Mouse (Mus musculus): ENCODE measurements at regions not wholly inside any gene's neighbourhood (a gene's known extent, or its start where the extent isn't known, plus 50 kb on each side); places are given as distances from the start of the nearest gene placed in this dataset.

- Histone ChIP-seq H3K9me3 (replicated peaks; ENCODE audit: low read length) (no peaks in the 10 kb centered on the region), H3K36me3 (replicated peaks in 1 of 2; ENCODE audit: control insufficient read depth in 1 of 2, insufficient read depth in 1 of 2, low read length in 1 of 2) (no peaks in the 10 kb centered on the region), H3K4me1 (ENCODE audit: control insufficient read depth in 1 of 2, insufficient read depth in 2 of 2) (peaks cover 0 to 3% of the 10 kb centered on the region in 2 experiments; a peak in 1 of 4 replicates), H3K4me2 (ENCODE audit: insufficient read depth, low read depth, poor library complexity, severe bottlenecking) (no peak overlapping the region), H3K4me3 (replicated peaks in 1 of 3; ENCODE audit: low read depth in 2 of 3, low read length in 2 of 3, poor library complexity in 1 of 3) (no peak overlapping the region), H3K27me3 (replicated peaks) (peaks cover 24% of the 10 kb centered on the region), H3K79me2 (replicated peaks; ENCODE audit: control insufficient read depth, extremely low read depth, insufficient read depth, poor library complexity, severe bottlenecking) (no peaks in the 10 kb centered on the region), H3K27ac (ENCODE audit: insufficient read depth, low read depth) (no peak overlapping the region), H3K9ac (ENCODE audit: insufficient read depth, low read depth) (no peak overlapping the region)
- in situ Hi-C loops (cut with MboI; ENCODE audit: low pct_ligation_motif_present, low pct_unique_long_range_greater_than_20kb, low sequenced_read_pairs) (loop anchor here (25.0 kb wide), 1 partner anchor 526 kb away; no protein-coding TSS in a partner anchor), dilution Hi-C loops (cut with MboI; ENCODE audit: extremely low pct_ligation_motif_present, extremely low pct_unique_long_range_greater_than_20kb, low sequenced_read_pairs) (no loop called here)
- DNase-seq (ENCODE audit: extremely low read depth) = no peak
- TF ChIP-seq ETS1 (conservative IDR thresholded peaks at IDR 0.05; ENCODE audit: low read depth, low read length) = no peak
- TF ChIP-seq MAFK (IDR thresholded peaks at IDR 0.05; ENCODE audit: insufficient replicate concordance, low read length) = no peak
- no peak for TF ChIP-seq KAT2A (IDR thresholded peaks at IDR 0.05; ENCODE audit: insufficient replicate concordance, low read length)
- no peak for TF ChIP-seq SMC3 (IDR thresholded peaks at IDR 0.05; ENCODE audit: low read depth, low read length)
- TF ChIP-seq JUND (conservative IDR thresholded peaks at IDR 0.05; ENCODE audit: low read depth, low read length) = no peak
- no peak for TF ChIP-seq USF1 (IDR thresholded peaks at IDR 0.05; ENCODE audit: low read depth, low read length)
- TF ChIP-seq ZC3H11A (IDR thresholded peaks at IDR 0.05; ENCODE audit: low read depth, low read length) = no peak
Observed at GRCm38 (mm10) chr5:149338016-149338696, 73.4 kb upstream of the Medag start.

- H3K27ac ChIP-seq (ENCODE audit: insufficient read depth, low read depth) = no peak overlapping the region
- no peaks in the 10 kb centered on the region for H3K36me3 ChIP-seq (replicated peaks in 1 of 2; ENCODE audit: control insufficient read depth in 1 of 2, insufficient read depth in 1 of 2, low read length in 1 of 2)
- peaks cover 24% of the 10 kb centered on the region for H3K27me3 ChIP-seq (replicated peaks)
- dilution Hi-C loops (cut with MboI; ENCODE audit: extremely low pct_ligation_motif_present, extremely low pct_unique_long_range_greater_than_20kb, low sequenced_read_pairs) = no loop called here
- no peaks in the 10 kb centered on the region for H3K79me2 ChIP-seq (replicated peaks; ENCODE audit: control insufficient read depth, extremely low read depth, insufficient read depth, poor library complexity, severe bottlenecking)
- DNase-seq (ENCODE audit: extremely low read depth) = no peak
- no peak overlapping the region for H3K4me3 ChIP-seq (replicated peaks in 1 of 3; ENCODE audit: low read depth in 2 of 3, low read length in 2 of 3, poor library complexity in 1 of 3)
- no peak overlapping the region for H3K4me2 ChIP-seq (ENCODE audit: insufficient read depth, low read depth, poor library complexity, severe bottlenecking)
- peaks cover 0 to 3% of the 10 kb centered on the region in 2 experiments; a peak in 1 of 4 replicates for H3K4me1 ChIP-seq (ENCODE audit: control insufficient read depth in 1 of 2, insufficient read depth in 2 of 2)
- in situ Hi-C loops (cut with MboI; ENCODE audit: low pct_ligation_motif_present, low pct_unique_long_range_greater_than_20kb, low sequenced_read_pairs) = loop anchor here (25.0 kb wide), 1 partner anchor 526 kb away; no protein-coding TSS in a partner anchor
- no peaks in the 10 kb centered on the region for H3K9me3 ChIP-seq (replicated peaks; ENCODE audit: low read length)
- TF ChIP-seq KAT2A (IDR thresholded peaks at IDR 0.05; ENCODE audit: insufficient replicate concordance, low read length) = no peak
- no peak for TF ChIP-seq BHLHE40 (IDR thresholded peaks at IDR 0.05; ENCODE audit: low read depth, low read length)
- no peak for TF ChIP-seq ETS1 (conservative IDR thresholded peaks at IDR 0.05; ENCODE audit: low read depth, low read length)
- no peak for TF ChIP-seq CTCF (conservative IDR thresholded peaks at IDR 0.05 in 1 of 2, IDR thresholded peaks at IDR 0.05 in 1 of 2; ENCODE audit: low read depth in 2 of 2, low read length in 2 of 2)
- TF ChIP-seq UBTF (IDR thresholded peaks at IDR 0.05; ENCODE audit: low read depth, low read length) = no peak
- H3K9ac ChIP-seq (ENCODE audit: insufficient read depth, low read depth) = no peak overlapping the region
Observed at GRCm38 (mm10) chr5:149338697-149339078, 72.9 kb upstream of the Medag start.

DNA sequence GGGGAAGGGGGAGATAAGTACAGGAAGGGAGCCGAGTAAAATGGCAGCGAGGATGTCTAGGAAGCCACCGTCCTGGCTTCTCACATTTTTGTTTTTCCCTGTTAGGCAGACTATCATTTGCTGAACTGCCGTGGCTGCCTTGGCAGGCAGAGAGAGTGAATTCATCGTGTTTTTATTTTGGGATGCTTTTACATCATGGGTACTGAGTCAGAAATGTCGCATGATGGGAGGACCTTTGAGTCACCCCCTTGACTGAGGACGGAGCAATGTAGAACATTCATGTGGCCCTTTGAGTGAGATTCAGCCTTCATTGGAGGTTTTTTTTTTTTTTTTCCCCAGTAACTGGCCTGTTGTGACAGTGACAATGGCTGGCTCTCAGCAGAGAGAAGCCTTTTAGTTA lies 71.2 kb upstream of the Medag start:
- no peaks in the 10 kb centered on the region for H3K79me2 ChIP-seq (replicated peaks; ENCODE audit: control insufficient read depth, extremely low read depth, insufficient read depth, poor library complexity, severe bottlenecking)
- peaks cover 2 to 3% of the 10 kb centered on the region in 2 experiments; a peak in 1 of 4 replicates for H3K4me1 ChIP-seq (ENCODE audit: control insufficient read depth in 1 of 2, insufficient read depth in 2 of 2)
- H3K4me2 ChIP-seq (ENCODE audit: insufficient read depth, low read depth, poor library complexity, severe bottlenecking) = no peak overlapping the region
- in situ Hi-C loops (cut with MboI; ENCODE audit: low pct_ligation_motif_present, low pct_unique_long_range_greater_than_20kb, low sequenced_read_pairs) (loop anchor here (25.0 kb wide), 1 partner anchor 528 kb away; no protein-coding TSS in a partner anchor), dilution Hi-C loops (cut with MboI; ENCODE audit: extremely low pct_ligation_motif_present, extremely low pct_unique_long_range_greater_than_20kb, low sequenced_read_pairs) (no loop called here)
- no peak overlapping the region for H3K9ac ChIP-seq (ENCODE audit: insufficient read depth, low read depth)
- H3K36me3 ChIP-seq (replicated peaks in 1 of 2; ENCODE audit: control insufficient read depth in 1 of 2, insufficient read depth in 1 of 2, low read length in 1 of 2) = no peaks in the 10 kb centered on the region
- no peak for DNase-seq (ENCODE audit: extremely low read depth)
- H3K27me3 ChIP-seq (replicated peaks) = peaks cover 24% of the 10 kb centered on the region
- H3K9me3 ChIP-seq (replicated peaks; ENCODE audit: low read length) = no peaks in the 10 kb centered on the region
- TF ChIP-seq NRF1 (IDR thresholded peaks at IDR 0.05; ENCODE audit: low read depth, low read length) (no peak), ZMIZ1 (IDR thresholded peaks at IDR 0.05; ENCODE audit: low read depth, low read length) (no peak), ZKSCAN1 (IDR thresholded peaks at IDR 0.05; ENCODE audit: borderline replicate concordance, low read depth, low read length) (no peak), UBTF (IDR thresholded peaks at IDR 0.05; ENCODE audit: low read depth, low read length) (no peak), RCOR1 (conservative IDR thresholded peaks at IDR 0.05; ENCODE audit: low read depth, low read length) (no peak), MAX (IDR thresholded peaks at IDR 0.05; ENCODE audit: low read length) (no peak), E2F4 (IDR thresholded peaks at IDR 0.05; ENCODE audit: insufficient replicate concordance, low read depth, low read length) (no peak), KAT2A (IDR thresholded peaks at IDR 0.05; ENCODE audit: insufficient replicate concordance, low read length) (no peak), TBP (conservative IDR thresholded peaks at IDR 0.05; ENCODE audit: low read depth, low read length) (no peak), ETS1 (conservative IDR thresholded peaks at IDR 0.05; ENCODE audit: low read depth, low read length) (no peak), RAD21 (IDR thresholded peaks at IDR 0.05; ENCODE audit: low read depth, low read length) (no peak), JUN (IDR thresholded peaks at IDR 0.05; ENCODE audit: insufficient read depth, low read depth, low read length) (no peak), GABPA (IDR thresholded peaks at IDR 0.05; ENCODE audit: insufficient replicate concordance, low read depth, low read length) (no peak), JUND (conservative IDR thresholded peaks at IDR 0.05; ENCODE audit: low read depth, low read length) (no peak), NELFE (IDR thresholded peaks at IDR 0.05; ENCODE audit: low read depth, low read length) (no peak)
- no peak overlapping the region for H3K4me3 ChIP-seq (replicated peaks in 1 of 3; ENCODE audit: low read depth in 2 of 3, low read length in 2 of 3, poor library complexity in 1 of 3)
- no peak overlapping the region for H3K27ac ChIP-seq (ENCODE audit: insufficient read depth, low read depth)

All from CH12.LX (cell line).